Mouse (Mus musculus) forebrain, embryonic 10.5 days (tissue): ENCODE results near the gene Slc35f6. TPM values are rescaled to one million over a fixed set of nuclear protein-coding genes. Genes with fewer than 3 reads are reported as not detected.

ENCODE experiments used
- DNase-seq: peaks from one replicate; pipeline ENCODE4 v3.0.0-alpha.2; 2017; ENCODE audit warnings: low spot score; ENCODE audit errors: extremely low spot score
- H3K27ac ChIP-seq: fragments of 300-500 bp; sonication (generic); 2 replicates; pipeline ENCODE4 v1.5.1; 2016; ENCODE audit warnings: mild to moderate bottlenecking
- H3K27me3 ChIP-seq: fragments of 300-500 bp; sonication (generic); 2 replicates; pipeline ENCODE4 v1.6.1; 2016; ENCODE audit warnings: mild to moderate bottlenecking; ENCODE audit not compliant: poor library complexity, severe bottlenecking
- H3K36me3 ChIP-seq: fragments of 300-500 bp; sonication (generic); replicated peaks from 2 replicates; pipeline ENCODE4 v1.6.1; 2016; ENCODE audit warnings: mild to moderate bottlenecking, moderate library complexity
- H3K4me1 ChIP-seq: fragments of 300-500 bp; sonication (generic); 2 replicates; pipeline ENCODE4 v1.6.1; 2016
- H3K4me3 ChIP-seq: fragments of 300-500 bp; sonication (generic); 2 replicates; pipeline ENCODE4 v1.5.1; 2016; ENCODE audit warnings: mild to moderate bottlenecking, moderate library complexity
- H3K9me3 ChIP-seq: fragments of 300-500 bp; sonication (generic); 2 replicates; pipeline ENCODE4 v1.6.1; 2016; ENCODE audit warnings: mild to moderate bottlenecking, moderate library complexity
- WGBS: fragments of 180-500 bp; shearing (Covaris S2); methylation state at CpG from one replicate; pipeline ENCODE4 v1.1.7; 2016; 5-methylcytosine and 5-hydroxymethylcytosine counted together
- polyA plus RNA-seq: library from polyadenylated mRNA; unstranded; fragments of >200 nt; fragmentation: Nextera tagmentation; extraction: Ambion mirVana; gene quantifications from 2 replicates; pipeline ENCODE4 v1.2.1, GENCODE M21; 2016

Slc35f6 gene
- polyA plus RNA-seq, 1 experiment from 2014 or later: 25.9 TPM

GRCm38 (mm10) chr5:30622841-30623185 lies 24.9 kb upstream of the Slc35f6 start:
- under 1% methylated on average over 10 of the region's 10 CpGs for WGBS
- H3K4me1 ChIP-seq: peaks cover 22% of the 10 kb centered on the region
- DNase-seq: no peak
- H3K27ac ChIP-seq: peak overlapping the region; percentile 72
- H3K4me3 ChIP-seq: peak overlapping the region; percentile 56
- peaks cover 75% of the 10 kb centered on the region for H3K27me3 ChIP-seq
- no peaks in the 10 kb centered on the region for H3K9me3 ChIP-seq
- no peaks in the 10 kb centered on the region for H3K36me3 ChIP-seq

- H3K27me3 ChIP-seq: peaks cover 69% of the 10 kb centered on the region
- H3K4me1 ChIP-seq: peaks cover 22% of the 10 kb centered on the region
- H3K4me3 ChIP-seq: peak overlapping the region; percentile 56
- no peak for DNase-seq
- no peaks in the 10 kb centered on the region for H3K9me3 ChIP-seq
- 49% methylated on average over 2 of the region's 2 CpGs for WGBS
- no peaks in the 10 kb centered on the region for H3K36me3 ChIP-seq
- no peak overlapping the region for H3K27ac ChIP-seq
Observed at GRCm38 (mm10) chr5:30623380-30623779, 24.4 kb upstream of the Slc35f6 start.

- Histone ChIP-seq H3K36me3 (no peaks in the 10 kb centered on the region), H3K27ac (no peak overlapping the region), H3K9me3 (no peaks in the 10 kb centered on the region), H3K4me3 (no peak overlapping the region), H3K27me3 (peaks cover 60% of the 10 kb centered on the region), H3K4me1 (peaks cover 22% of the 10 kb centered on the region)
- DNase-seq: no peak
- 27% methylated on average over 1 of the region's 1 CpGs for WGBS
Observed at GRCm38 (mm10) chr5:30624311-30624710, 23.4 kb upstream of the Slc35f6 start.

DNA sequence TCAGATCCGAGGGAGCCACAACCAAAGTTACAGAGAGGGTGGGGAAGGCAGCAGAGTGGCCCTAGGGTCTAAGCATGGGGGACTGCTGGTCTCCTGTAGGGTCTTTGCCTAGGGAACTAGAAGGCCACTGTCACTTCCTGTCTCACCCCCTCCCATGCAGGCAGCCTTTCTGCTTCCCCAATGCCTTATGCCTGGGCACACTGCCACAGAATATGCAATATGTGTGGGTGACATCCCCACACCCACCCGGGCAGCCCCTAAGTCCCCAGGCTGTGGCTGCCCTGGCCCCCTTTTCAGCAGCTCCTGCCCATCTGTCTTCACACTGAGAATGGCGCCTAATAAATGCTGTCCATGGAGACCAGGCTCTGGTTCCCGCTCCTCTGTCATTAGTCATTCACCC lies 22.8 kb upstream of the Slc35f6 start:
- Histone ChIP-seq H3K9me3 (no peaks in the 10 kb centered on the region), H3K4me1 (peaks cover 22% of the 10 kb centered on the region), H3K36me3 (no peaks in the 10 kb centered on the region), H3K27ac (no peak overlapping the region), H3K4me3 (no peak overlapping the region), H3K27me3 (peaks cover 55% of the 10 kb centered on the region)
- 71% methylated on average over 4 of the region's 4 CpGs for WGBS
- DNase-seq: no peak

DNA sequence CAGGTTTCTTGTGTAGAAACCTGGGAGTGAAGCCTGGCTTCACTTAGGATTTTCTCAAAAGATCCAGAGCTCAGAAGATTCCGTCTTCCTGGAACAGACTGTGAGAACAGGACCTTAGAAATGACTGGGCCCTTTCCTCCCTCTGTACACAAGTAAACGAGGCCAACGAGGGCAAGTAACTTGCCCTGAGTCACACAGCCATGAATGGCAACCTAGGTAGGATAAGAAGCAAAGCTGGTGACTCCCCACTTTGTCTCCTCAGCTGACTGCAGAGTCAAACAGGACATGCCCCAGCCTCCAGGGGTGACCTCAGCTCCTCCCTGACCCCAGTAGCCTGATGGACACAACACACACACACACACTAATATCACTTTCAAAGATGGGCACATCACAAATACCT lies 22.4 kb upstream of the Slc35f6 start:
- Histone ChIP-seq H3K27me3 (peaks cover 53% of the 10 kb centered on the region), H3K4me1 (peaks cover 22% of the 10 kb centered on the region), H3K4me3 (no peak overlapping the region), H3K9me3 (no peaks in the 10 kb centered on the region), H3K36me3 (no peaks in the 10 kb centered on the region), H3K27ac (no peak overlapping the region)
- no peak for DNase-seq
- 71% methylated on average over 3 of the region's 3 CpGs for WGBS

GRCm38 (mm10) chr5:30626331-30627105 lies 21.2 kb upstream of the Slc35f6 start:
- H3K4me1 ChIP-seq: peaks cover 22% of the 10 kb centered on the region
- peaks cover 48% of the 10 kb centered on the region for H3K27me3 ChIP-seq
- no peak overlapping the region for H3K4me3 ChIP-seq
- H3K36me3 ChIP-seq: no peaks in the 10 kb centered on the region
- WGBS: 88% methylated on average over 8 of the region's 8 CpGs
- H3K27ac ChIP-seq: no peak overlapping the region
- H3K9me3 ChIP-seq: no peaks in the 10 kb centered on the region
- DNase-seq: no peak

DNA sequence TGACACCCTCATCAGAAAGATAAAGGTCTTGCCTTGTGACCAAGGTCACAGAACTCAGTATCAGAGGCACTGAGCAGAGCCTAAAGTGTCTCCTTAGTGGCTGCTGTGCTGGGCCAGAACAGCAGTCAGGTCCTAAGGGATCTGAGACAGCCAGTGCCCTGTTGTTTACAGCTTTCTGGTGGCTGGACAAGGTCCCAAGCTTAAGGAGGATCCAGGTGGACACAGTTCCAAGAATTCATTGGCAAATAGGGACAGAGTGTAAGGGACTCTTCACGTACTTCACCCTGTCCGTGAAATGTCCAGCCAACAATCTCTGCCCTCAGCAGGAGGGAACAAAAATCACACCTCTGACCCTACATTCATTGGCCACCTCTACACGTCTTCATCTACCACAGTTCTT lies 19.2 kb upstream of the Slc35f6 start:
- H3K4me1 ChIP-seq: peaks cover 5% of the 10 kb centered on the region; the same call in 1 of the 2 replicates
- H3K36me3 ChIP-seq: no peaks in the 10 kb centered on the region
- H3K27ac ChIP-seq: no peak overlapping the region
- H3K27me3 ChIP-seq: peaks cover 28% of the 10 kb centered on the region
- H3K4me3 ChIP-seq: no peak overlapping the region
- WGBS: 81% methylated on average over 3 of the region's 3 CpGs
- DNase-seq: no peak
- no peaks in the 10 kb centered on the region for H3K9me3 ChIP-seq

GRCm38 (mm10) chr5:30630401-30630800 lies 17.3 kb upstream of the Slc35f6 start:
- H3K4me1 ChIP-seq: no peaks in the 10 kb centered on the region
- H3K27ac ChIP-seq: no peak overlapping the region
- 85% methylated on average over 6 of the region's 6 CpGs for WGBS
- no peaks in the 10 kb centered on the region for H3K9me3 ChIP-seq
- DNase-seq: no peak
- H3K4me3 ChIP-seq: no peak overlapping the region
- H3K36me3 ChIP-seq: no peaks in the 10 kb centered on the region
- peaks cover 9% of the 10 kb centered on the region for H3K27me3 ChIP-seq

- no peak for DNase-seq
- 0 out of 2 replicates have a peak, but pooled peaks cover 7% of the 10 kb centered on the region for H3K27me3 ChIP-seq
- H3K4me3 ChIP-seq: no peak overlapping the region
- no peaks in the 10 kb centered on the region for H3K4me1 ChIP-seq
- 70% methylated on average over 1 of the region's 1 CpGs for WGBS
- H3K9me3 ChIP-seq: no peaks in the 10 kb centered on the region
- no peak overlapping the region for H3K27ac ChIP-seq
- no peaks in the 10 kb centered on the region for H3K36me3 ChIP-seq
Observed at GRCm38 (mm10) chr5:30632134-30632533, 15.6 kb upstream of the Slc35f6 start.

GRCm38 (mm10) chr5:30636994-30637393 lies 10.7 kb upstream of the Slc35f6 start:
- 62% methylated on average over 7 of the region's 7 CpGs for WGBS

GRCm38 (mm10) chr5:30638041-30638440 lies 9.7 kb upstream of the Slc35f6 start:
- peak; percentile 72 for DNase-seq
- no peaks in the 10 kb centered on the region for H3K9me3 ChIP-seq
- 4% methylated on average over 6 of the region's 6 CpGs for WGBS
- no peaks in the 10 kb centered on the region for H3K4me1 ChIP-seq
- no peak overlapping the region for H3K4me3 ChIP-seq
- H3K27ac ChIP-seq: no peak overlapping the region
- no peaks in the 10 kb centered on the region for H3K36me3 ChIP-seq
- no peaks in the 10 kb centered on the region for H3K27me3 ChIP-seq

More at GRCm38 (mm10) chr5:30636994-30637393, 10.7 kb upstream of the Slc35f6 start:
- no peaks in the 10 kb centered on the region for H3K27me3 ChIP-seq
- DNase-seq: no peak
- H3K4me1 ChIP-seq: no peaks in the 10 kb centered on the region
- no peak overlapping the region for H3K27ac ChIP-seq
- no peak overlapping the region for H3K4me3 ChIP-seq
- no peaks in the 10 kb centered on the region for H3K9me3 ChIP-seq
- H3K36me3 ChIP-seq: no peaks in the 10 kb centered on the region

DNA sequence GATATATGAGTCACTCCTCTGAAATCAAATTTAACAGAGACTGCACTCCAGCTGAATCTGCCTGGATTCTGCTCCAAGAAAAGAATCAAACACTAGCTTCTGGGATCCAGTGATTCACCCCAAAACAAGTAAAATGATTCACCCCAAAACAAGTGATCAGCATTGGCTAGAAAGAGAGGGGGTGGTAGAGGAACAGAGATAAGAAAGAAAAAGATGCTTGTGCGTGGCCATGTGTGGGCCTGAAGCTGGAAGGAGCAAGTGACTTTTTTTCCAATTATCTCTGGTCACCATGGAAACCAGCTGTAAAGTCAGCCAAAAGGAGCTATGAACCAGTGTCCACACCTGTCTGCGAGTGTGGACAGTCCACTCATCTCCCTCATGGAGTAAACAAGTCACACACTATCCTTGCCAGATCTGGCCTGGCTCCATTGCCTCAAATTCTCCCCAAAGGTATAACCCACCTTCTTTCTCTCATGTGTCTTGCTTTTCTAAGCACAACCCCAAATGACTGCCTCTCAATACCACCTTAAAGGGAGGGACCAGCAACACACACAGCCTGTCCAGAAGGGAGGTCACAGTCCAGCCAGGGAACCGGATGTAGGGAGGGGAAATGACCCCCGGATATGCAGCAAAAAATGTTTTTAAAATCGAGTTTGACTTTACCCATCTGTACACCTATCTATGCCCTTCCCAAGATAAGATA lies 4.1 kb upstream of the Slc35f6 start:
- peaks cover 14% of the 10 kb centered on the region for H3K4me1 ChIP-seq
- no peaks in the 10 kb centered on the region for H3K9me3 ChIP-seq
- H3K27me3 ChIP-seq: no peaks in the 10 kb centered on the region
- DNase-seq: no peak
- WGBS: 79% methylated on average over 5 of the region's 5 CpGs
- no peak overlapping the region for H3K27ac ChIP-seq
- H3K4me3 ChIP-seq: no peak overlapping the region
- no peaks in the 10 kb centered on the region for H3K36me3 ChIP-seq

DNA sequence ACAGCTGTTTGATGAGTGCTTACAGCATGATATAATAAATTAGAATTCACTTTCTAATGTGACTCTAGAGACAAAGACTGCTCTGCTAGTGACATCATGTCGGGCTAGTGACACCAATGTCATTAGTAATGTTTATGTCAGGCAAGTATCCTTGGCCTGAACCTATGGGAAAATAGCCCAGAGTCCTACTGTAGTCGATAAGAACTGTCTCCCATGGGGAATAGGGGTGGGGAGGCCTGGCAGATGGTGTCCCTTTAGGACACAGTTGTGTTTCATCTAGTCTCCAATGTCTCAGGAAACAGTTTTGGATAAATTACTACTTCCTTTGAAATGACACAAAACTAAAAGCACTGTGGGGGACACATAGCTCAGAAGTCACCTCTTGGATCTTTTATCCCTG lies 1.7 kb upstream of the Slc35f6 start:
- Histone ChIP-seq H3K27me3 (no peaks in the 10 kb centered on the region), H3K27ac (no peak overlapping the region), H3K4me1 (peaks cover 22% of the 10 kb centered on the region), H3K36me3 (no peaks in the 10 kb centered on the region), H3K9me3 (no peaks in the 10 kb centered on the region), H3K4me3 (no peak overlapping the region)
- DNase-seq: no peak
- WGBS: 84% methylated on average over 2 of the region's 2 CpGs
